Mouse (Mus musculus) lung, adult 2 months (tissue): ENCODE data around the gene Gm20662.

ENCODE experiments used
- CTCF ChIP-seq: fragments of 200-500 bp; IDR thresholded peaks from 2 replicates; pipeline ENCODE4 v1.5.1; 2011; ENCODE audit warnings: mild to moderate bottlenecking, low read length, control low read depth; ENCODE audit not compliant: insufficient read depth
- POLR2A ChIP-seq: fragments of 200-500 bp; IDR thresholded peaks from 2 replicates; pipeline ENCODE4 v1.6.1; 2011; ENCODE audit warnings: low read depth, mild to moderate bottlenecking, control low read depth, low read length, borderline replicate concordance; ENCODE audit errors: extremely low read depth

DNA sequence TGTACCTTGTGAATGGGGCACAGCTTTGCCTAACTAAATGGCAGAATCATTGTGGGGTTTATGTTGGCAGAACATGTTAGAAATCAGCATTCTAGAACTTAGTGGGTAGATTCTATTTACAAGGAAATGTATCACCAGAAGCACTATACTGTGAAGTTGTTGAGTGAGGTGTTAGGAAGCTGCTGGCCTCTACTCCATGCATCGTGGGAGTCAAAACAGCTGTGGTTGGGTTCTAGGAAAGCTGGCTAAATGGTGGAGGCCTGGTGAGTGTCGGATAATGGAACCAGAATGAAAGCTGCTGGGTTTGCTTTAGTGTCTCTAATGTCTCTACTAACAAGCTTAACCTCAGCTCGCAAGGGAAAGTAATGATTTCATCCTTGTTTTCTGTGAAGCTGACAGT, 21.0 kb downstream of the Gm20662 start:
- TF ChIP-seq CTCF (no peak), POLR2A (no peak)
